In the genomic region with DNA sequence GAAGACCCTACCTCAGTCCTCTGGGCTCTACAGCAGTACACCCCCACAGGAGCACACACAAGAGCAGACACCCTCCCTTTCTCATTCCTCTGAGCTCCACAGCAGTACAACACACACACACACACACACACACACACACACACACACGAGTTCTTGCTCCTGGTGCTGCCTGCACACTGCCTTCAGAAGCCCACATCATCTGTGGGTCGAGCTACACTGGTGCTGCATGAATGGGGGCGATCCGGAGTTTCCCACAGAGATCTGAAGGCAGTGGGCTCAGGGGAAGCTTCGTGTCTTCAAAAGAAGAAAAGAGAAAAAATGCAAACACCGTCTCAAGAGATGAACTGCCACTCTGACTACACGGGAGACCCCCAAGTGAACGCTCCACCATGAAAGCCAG, we compare ENCODE assay signal across 23 mouse cellular contexts.
DNase-seq lines count a peak whose midpoint lies in the region; ATAC-seq lines count a peak whose summit lies in the region.
"Had no signal": no experiment of that assay in that cellular context is flagged by ENCODE, and none has a peak within 500 bp of the region (broad histone marks: within the 10 kb centered on the region; RNA-seq: fewer than 3 reads in every experiment).

No protein-coding gene starts in this region.

- no peak overlapping the region for H3K9ac ChIP-seq in forebrain, embryonic 14.5 days (ENCODE audit: low read length)
- no peak overlapping the region for H3K9ac ChIP-seq in forebrain, embryonic 12.5 days
- no peak overlapping the region for H3K9ac ChIP-seq in midbrain, embryonic 11.5 days (ENCODE audit: low read length)
- H3K9ac ChIP-seq in midbrain, embryonic 16.5 days (ENCODE audit: low read depth, low read length), result no peak overlapping the region
- H3K9ac ChIP-seq: embryonic facial prominence, embryonic 13.5 days; forebrain, embryonic 13.5 days; forebrain, postnatal 0 days; hindbrain, embryonic 14.5 days had no signal

- H3K36me3 ChIP-seq in forebrain, embryonic 14.5 days (ENCODE audit: control insufficient read depth, insufficient read depth, low read length), result peaks cover 76% of the 10 kb centered on the region
- peaks cover 55% of the 10 kb centered on the region for H3K36me3 ChIP-seq in forebrain, embryonic 12.5 days (replicated peaks)
- H3K36me3 ChIP-seq in midbrain, embryonic 10.5 days, result peaks cover 99% of the 10 kb centered on the region
- H3K36me3 ChIP-seq in midbrain, embryonic 11.5 days (ENCODE audit: control insufficient read depth, insufficient read depth, low read length), result peaks cover 8% of the 10 kb centered on the region
- H3K36me3 ChIP-seq in midbrain, embryonic 16.5 days (ENCODE audit: control insufficient read depth, insufficient read depth, low read length), result peaks cover 11% of the 10 kb centered on the region

- H3K27ac ChIP-seq in forebrain, embryonic 14.5 days (ENCODE audit: low read depth, low read length), result no peak overlapping the region
- H3K27ac ChIP-seq in forebrain, embryonic 12.5 days, result no peak overlapping the region
- H3K27ac ChIP-seq in midbrain, embryonic 10.5 days (replicated peaks), result 0 out of 2 replicates have a peak overlapping the region, but pooled peaks have one; percentile 23
- H3K27ac ChIP-seq in midbrain, embryonic 11.5 days (ENCODE audit: low read depth, low read length), result no peak overlapping the region
- no peak overlapping the region for H3K27ac ChIP-seq in midbrain, embryonic 16.5 days (ENCODE audit: low read length)
- H3K27ac ChIP-seq: embryonic facial prominence, embryonic 10.5 days; embryonic facial prominence, embryonic 13.5 days; forebrain, embryonic 13.5 days; gastrocnemius, adult 2 months; hindbrain, embryonic 14.5 days had no signal

- no peak overlapping the region for H3K4me3 ChIP-seq in forebrain, embryonic 14.5 days (ENCODE audit: low read depth, low read length)
- no peak overlapping the region for H3K4me3 ChIP-seq in forebrain, embryonic 12.5 days (replicated peaks)
- no peak overlapping the region for H3K4me3 ChIP-seq in midbrain, embryonic 10.5 days
- H3K4me3 ChIP-seq in midbrain, embryonic 11.5 days (ENCODE audit: low read depth, low read length), result no peak overlapping the region
- H3K4me3 ChIP-seq in midbrain, embryonic 16.5 days (ENCODE audit: low read depth, low read length), result no peak overlapping the region
- H3K4me3 ChIP-seq: embryonic facial prominence, embryonic 10.5 days; embryonic facial prominence, embryonic 13.5 days; erythroblast, embryonic 14.5 days; forebrain, embryonic 13.5 days; gastrocnemius, adult 2 months had no signal

- H3K27me3 ChIP-seq in forebrain, embryonic 14.5 days (replicated peaks; ENCODE audit: control insufficient read depth, insufficient read depth, low read length), result no peaks in the 10 kb centered on the region
- H3K27me3 ChIP-seq in forebrain, embryonic 12.5 days, result no peaks in the 10 kb centered on the region
- no peaks in the 10 kb centered on the region for H3K27me3 ChIP-seq in midbrain, embryonic 10.5 days (ENCODE audit: low read depth, poor library complexity, severe bottlenecking)
- H3K27me3 ChIP-seq in midbrain, embryonic 11.5 days (ENCODE audit: control insufficient read depth, insufficient read depth, low read length), result no peaks in the 10 kb centered on the region
- no peaks in the 10 kb centered on the region for H3K27me3 ChIP-seq in midbrain, embryonic 16.5 days (ENCODE audit: control insufficient read depth, insufficient read depth, low read depth, low read length)
- H3K27me3 ChIP-seq: embryonic facial prominence, embryonic 13.5 days; forebrain, embryonic 13.5 days had no signal

- no peak for DNase-seq in forebrain, embryonic 14.5 days (ENCODE audit: low spot score)
- DNase-seq in midbrain, embryonic 10.5 days (ENCODE audit: low spot score), result no peak
- DNase-seq in midbrain, embryonic 11.5 days (ENCODE audit: low spot score, missing footprints), result no peak
- DNase-seq in retina, embryonic 14.5 days (ENCODE audit: low spot score), result no peak
- no peak for DNase-seq in adrenal gland, postnatal 14 days
- DNase-seq: adrenal gland, adult 8-10 months; cerebellum, adult 11 months; cerebellum, adult 2 months; cerebellum, adult 9-11 months; cerebellum, postnatal 36 days; gastrocnemius, adult 2 months; gastrocnemius, postnatal 14 days; heart, adult 11 months had no signal

- 70% methylated on average over 8 of the region's 8 CpGs for WGBS in forebrain, embryonic 14.5 days
- 75% methylated on average over 8 of the region's 8 CpGs for WGBS in forebrain, embryonic 12.5 days
- 85% methylated on average over 8 of the region's 8 CpGs for WGBS in midbrain, embryonic 10.5 days
- WGBS in midbrain, embryonic 11.5 days, result 88% methylated on average over 8 of the region's 8 CpGs
- WGBS in midbrain, embryonic 16.5 days, result 52% methylated on average over 8 of the region's 8 CpGs

- no peaks in the 10 kb centered on the region for H3K9me3 ChIP-seq in forebrain, embryonic 14.5 days (replicated peaks; ENCODE audit: control insufficient read depth, low read length)
- peaks cover 6% of the 10 kb centered on the region; the same call in 1 of the 2 replicates for H3K9me3 ChIP-seq in forebrain, embryonic 12.5 days
- peaks cover 7% of the 10 kb centered on the region; the same call in 1 of the 2 replicates for H3K9me3 ChIP-seq in midbrain, embryonic 10.5 days (replicated peaks)
- H3K9me3 ChIP-seq in midbrain, embryonic 11.5 days (ENCODE audit: control insufficient read depth, low read length), result no peaks in the 10 kb centered on the region
- H3K9me3 ChIP-seq in midbrain, embryonic 16.5 days (replicated peaks; ENCODE audit: control insufficient read depth, low read length, poor library complexity, severe bottlenecking), result no peaks in the 10 kb centered on the region
- H3K9me3 ChIP-seq: embryonic facial prominence, embryonic 13.5 days had no signal

- no peaks in the 10 kb centered on the region for H3K4me1 ChIP-seq in forebrain, embryonic 14.5 days (ENCODE audit: control insufficient read depth, insufficient read depth, low read length)
- H3K4me1 ChIP-seq in forebrain, embryonic 12.5 days, result 0 out of 2 replicates have a peak, but pooled peaks cover 4% of the 10 kb centered on the region
- H3K4me1 ChIP-seq in midbrain, embryonic 10.5 days, result no peaks in the 10 kb centered on the region
- no peaks in the 10 kb centered on the region for H3K4me1 ChIP-seq in midbrain, embryonic 11.5 days (ENCODE audit: control insufficient read depth, insufficient read depth, low read length)
- no peaks in the 10 kb centered on the region for H3K4me1 ChIP-seq in midbrain, embryonic 16.5 days (ENCODE audit: control insufficient read depth, insufficient read depth, low read length)
- H3K4me1 ChIP-seq: embryonic facial prominence, embryonic 10.5 days; embryonic facial prominence, embryonic 13.5 days; forebrain, embryonic 13.5 days had no signal

- H3K4me2 ChIP-seq in forebrain, embryonic 14.5 days (ENCODE audit: low read length), result no peak overlapping the region
- H3K4me2 ChIP-seq in forebrain, embryonic 12.5 days, result no peak overlapping the region
- H3K4me2 ChIP-seq in midbrain, embryonic 11.5 days, result no peak overlapping the region
- no peak overlapping the region for H3K4me2 ChIP-seq in midbrain, embryonic 16.5 days (ENCODE audit: low read length)
- H3K4me2 ChIP-seq: embryonic facial prominence, embryonic 13.5 days; forebrain, embryonic 13.5 days; heart, embryonic 11.5 days; hindbrain, embryonic 14.5 days had no signal

- ATAC-seq in forebrain, embryonic 14.5 days, result 0 out of 2 replicates have a peak, but pooled peaks have one; percentile 38
- ATAC-seq in forebrain, embryonic 12.5 days (ENCODE audit: low FRiP score), result no peak
- ATAC-seq in midbrain, embryonic 11.5 days (ENCODE audit: low FRiP score), result no peak
- peak; percentile 79 for ATAC-seq in midbrain, embryonic 16.5 days
- ATAC-seq: activated CD4-positive, CD25-positive, alpha-beta regulatory T cell, adult 4 months; forebrain, embryonic 13.5 days had no signal

Comparison
In these comparisons a context has a peak if more than half of its experiments do, and no peak if none do; other contexts are left out.
1. ATAC-seq: peak in forebrain, embryonic 14.5 days (single experiment) and midbrain, embryonic 16.5 days (single experiment); none in forebrain, embryonic 12.5 days (single experiment) and midbrain, embryonic 11.5 days (single experiment).